Mouse (Mus musculus) lung, postnatal 10 days (tissue): ENCODE data around the gene Nlrc3.

Experiments
- DNase-seq: peaks from one replicate; pipeline ENCODE4 v3.0.0; 2021

The Nlrc3 gene

GRCm38 (mm10) chr16:3923966-3924365 lies 52.5 kb downstream of the Nlrc3 start:
- DNase-seq: no peak

DNA sequence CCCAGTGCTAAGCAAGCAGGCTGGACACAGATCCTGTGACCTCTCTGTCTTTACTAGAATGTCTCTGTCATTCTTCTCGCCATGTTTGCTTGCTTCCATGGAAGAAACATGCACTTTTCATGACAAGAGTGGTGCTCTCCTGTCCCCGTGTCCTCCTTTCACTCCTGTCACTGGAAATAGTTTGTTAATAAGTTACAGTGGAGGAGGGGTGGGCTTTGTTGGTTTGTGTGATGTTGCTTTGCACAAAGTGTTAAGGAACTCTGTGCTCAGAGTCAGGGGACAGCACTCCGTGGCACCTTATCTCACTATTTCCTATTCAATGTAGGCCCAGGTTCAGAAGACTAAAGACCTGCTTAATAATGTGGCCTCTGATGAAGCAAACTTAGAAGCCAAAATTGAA lies 52.9 kb downstream of the Nlrc3 start:
- no peak for DNase-seq

DNA sequence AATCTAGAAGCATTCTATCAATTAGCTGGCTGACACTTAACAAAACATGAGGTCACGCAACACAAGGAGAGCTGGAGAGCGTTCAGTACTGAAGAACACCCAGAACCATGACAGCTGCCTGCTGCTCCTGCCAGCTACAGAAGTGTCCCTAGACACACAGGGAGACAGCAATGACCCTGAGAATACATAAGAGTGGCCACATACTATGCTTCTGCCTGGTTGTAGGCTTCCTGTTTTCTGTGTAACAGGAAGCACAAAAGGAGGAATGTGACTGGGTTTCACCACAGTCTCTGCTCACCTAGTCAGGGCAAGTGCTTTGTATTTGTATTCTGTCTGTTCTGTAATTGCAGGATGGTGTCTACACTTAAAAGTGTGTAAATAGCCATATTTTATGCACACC lies 55.7 kb downstream of the Nlrc3 start:
- DNase-seq: no peak

DNA sequence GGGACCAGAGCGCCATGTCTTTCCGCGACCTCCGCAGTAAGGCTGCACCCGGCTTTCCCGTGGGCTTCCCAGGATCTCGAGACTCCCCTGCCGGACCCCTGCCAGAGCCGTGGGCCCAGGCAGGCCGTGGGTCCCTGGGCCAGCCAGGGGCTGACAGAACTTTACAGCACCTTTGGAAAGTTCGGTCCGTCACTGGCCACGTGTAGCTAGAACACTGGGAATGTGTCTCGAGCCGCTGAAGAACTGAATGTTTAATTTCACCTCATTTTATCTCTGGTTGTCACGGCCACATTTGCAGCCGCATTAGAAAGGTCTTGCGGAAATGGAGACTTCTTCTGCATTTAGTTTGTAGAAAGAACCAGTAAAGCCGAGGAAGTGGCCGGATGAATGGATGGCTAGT lies 67.3 kb downstream of the Nlrc3 start:
- DNase-seq: no peak

- peak; percentile 96 for DNase-seq
Measured at GRCm38 (mm10) chr16:3908537-3909111, 67.8 kb downstream of the Nlrc3 start, which contains the start of the genes 1700037C18Rik and Cluap1. TSS of gene 1700037C18Rik (minus strand) at chr16:3908689. TSS of gene Cluap1 (plus strand) at chr16:3908801.

DNA sequence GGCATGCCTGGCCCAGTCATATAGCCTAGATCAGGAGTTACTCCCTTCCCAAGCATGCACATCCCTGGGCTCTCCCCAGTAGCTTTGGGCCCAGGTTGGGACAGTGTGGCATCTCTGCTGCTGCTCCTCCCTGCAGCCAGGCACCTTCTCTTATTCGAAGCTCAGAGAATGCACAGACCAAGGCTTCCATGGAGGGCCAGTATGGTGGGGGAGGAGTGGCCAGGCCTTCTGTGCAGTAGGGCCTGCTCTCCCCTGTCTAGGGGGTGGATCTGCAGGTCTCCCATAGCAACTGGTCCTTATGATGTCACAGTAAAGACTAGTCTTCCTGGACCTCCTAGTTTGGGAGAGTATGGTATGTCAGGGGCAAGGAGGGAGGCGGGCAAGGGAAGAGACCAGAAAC lies 69.0 kb downstream of the Nlrc3 start:
- DNase-seq: no peak

DNA sequence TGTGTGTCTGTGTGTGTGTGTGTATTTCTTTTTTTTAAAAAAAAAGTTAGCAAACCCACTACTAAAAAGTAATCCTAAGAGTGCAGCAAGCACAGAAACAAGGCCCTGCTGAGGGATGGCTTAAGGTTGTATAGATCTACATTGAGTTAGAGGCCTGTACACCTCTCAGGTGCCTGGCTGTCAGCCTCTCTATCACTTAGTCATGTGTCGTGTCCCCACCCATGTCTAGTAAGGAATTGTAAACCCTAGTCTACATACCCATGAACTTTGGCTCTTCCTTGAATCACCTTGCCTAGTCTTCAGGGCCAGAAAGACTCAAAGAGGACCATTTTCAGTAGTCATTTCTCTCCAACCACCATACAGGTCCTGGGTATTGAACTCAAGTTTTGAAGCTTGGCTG lies 79.9 kb downstream of the Nlrc3 start:
- no peak for DNase-seq

DNA sequence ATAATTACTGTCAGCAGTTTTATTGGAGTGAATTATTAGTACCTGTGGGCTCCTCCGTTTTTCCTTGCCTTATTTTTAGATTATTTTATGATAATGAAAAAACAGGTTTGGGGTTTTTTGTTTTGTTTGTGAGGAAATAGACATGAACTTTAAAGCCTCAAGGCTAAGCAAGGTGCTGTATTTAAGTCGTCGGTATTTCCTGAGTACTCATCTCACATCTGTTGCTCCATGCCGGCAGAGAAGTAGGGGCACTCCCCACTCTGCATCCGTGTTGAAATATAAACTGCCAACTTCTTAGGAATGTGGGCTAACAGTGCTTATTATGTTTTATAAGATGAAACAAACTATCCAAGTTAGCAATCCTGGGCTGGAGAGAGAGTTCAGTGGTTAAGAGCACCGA lies 80.4 kb downstream of the Nlrc3 start:
- no peak for DNase-seq

DNA sequence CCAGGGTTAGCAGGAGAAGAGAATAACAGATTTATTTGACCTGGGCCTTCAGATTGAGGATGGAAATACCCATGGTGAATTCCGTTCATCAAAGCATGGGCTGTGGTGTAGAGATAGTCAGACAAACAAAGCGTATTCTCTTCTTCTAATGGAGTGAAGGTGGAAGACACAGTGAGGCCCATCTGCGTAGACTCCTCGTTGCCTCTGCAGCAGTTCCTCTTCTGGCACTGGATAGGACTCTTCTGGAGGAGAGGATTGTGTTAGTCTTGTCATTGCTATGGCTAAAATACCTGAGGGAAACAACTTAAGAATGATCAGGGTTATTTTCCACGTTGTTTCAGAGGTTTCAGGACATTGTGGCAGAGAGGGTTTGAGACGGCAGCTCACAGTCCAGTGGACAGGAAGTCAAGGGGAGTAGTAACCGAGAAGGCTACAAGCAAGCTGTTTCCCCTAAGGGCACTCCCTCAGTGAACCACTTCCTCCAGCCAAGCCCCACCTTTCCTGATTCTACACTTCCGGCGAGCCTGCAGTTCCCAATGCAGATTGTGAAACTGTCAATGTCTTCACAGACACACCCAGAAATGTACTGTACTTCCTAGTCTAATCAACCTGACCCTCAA lies 81.1 kb downstream of the Nlrc3 start:
- peak; percentile 74 for DNase-seq
